Mouse (Mus musculus) frontal cortex, postnatal 10 days (tissue): ENCODE measurements around the gene Cpa5.

Experiments
- DNase-seq, 2 experiments: peaks; one replicate each; pipeline ENCODE4 v3.0.0; 2022; ENCODE audit warnings: low spot score in 2 of 2, mixed read lengths in 1 of 2

The Cpa5 gene

DNA sequence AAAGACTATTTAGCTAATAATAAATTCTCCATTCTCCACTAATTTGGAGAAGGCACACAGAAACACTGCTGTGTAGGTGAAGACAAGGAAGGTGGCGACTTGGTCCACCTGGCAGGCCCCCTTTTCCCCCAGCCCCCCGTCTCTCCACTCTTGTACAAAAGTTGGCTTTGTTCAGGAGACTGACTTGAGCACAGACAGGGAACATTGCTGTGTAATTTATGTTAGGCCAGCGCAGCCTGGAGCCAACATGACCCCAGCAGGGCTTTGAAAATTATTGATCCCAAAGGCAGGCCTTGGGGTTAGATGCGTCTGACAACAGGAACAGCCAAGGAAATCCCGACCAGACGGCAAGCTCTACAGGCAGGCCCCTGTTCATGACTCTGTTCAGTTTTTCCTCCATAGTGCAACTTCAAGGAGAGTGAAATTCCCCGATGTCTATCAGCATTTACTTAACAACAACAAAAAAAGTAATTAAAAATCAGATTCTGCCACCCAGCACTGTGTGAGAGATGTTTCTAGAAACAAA is 6.4 kb upstream of the Cpa5 start:
- DNase-seq, result no peak

DNA sequence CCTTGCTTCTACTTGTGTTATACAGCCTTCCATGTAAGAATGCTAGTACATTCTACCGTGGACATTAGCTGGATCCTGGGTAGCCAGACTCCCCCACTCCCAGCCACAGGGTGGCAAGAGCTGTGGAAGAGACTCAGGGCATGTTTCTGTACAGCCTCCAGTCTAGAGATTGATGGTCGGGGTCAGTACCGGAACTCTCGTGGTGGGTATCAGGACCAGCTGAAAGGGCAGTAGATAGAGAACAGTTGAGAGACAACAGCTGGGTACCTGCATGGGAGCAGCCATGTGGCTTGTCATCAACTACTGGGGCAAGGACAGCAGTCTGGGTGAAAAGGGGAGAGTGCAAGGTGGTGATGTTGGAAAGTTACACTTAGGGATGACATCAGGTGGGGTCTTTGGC is 5.7 kb upstream of the Cpa5 start:
- DNase-seq, result no peak

DNA sequence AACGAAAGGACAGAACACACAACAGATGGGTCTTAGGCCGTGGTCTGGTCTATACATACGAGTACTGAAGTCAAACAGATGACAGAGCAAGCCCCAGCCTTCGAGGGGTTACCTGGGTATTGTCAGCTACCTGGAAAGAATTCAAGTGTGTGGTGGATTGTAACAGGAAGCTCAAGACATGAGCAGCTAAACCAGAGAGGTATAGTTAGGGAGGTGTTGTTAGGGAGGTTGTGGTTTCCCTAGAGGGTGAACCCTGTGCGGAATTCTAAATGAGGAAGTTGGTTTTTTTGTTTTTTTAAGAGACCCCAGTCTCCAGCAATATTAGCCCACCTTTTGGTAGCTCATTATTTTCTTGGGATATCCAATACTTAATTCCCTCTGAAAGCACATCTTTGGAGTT is 5.1 kb upstream of the Cpa5 start:
- no peak for DNase-seq

- DNase-seq, result no peak
Observed at GRCm38 (mm10) chr6:30611212-30611611, 402 bp downstream of the Cpa5 start.

- DNase-seq, result no peak
Observed at GRCm38 (mm10) chr6:30614251-30614650, 3.4 kb downstream of the Cpa5 start.

DNA sequence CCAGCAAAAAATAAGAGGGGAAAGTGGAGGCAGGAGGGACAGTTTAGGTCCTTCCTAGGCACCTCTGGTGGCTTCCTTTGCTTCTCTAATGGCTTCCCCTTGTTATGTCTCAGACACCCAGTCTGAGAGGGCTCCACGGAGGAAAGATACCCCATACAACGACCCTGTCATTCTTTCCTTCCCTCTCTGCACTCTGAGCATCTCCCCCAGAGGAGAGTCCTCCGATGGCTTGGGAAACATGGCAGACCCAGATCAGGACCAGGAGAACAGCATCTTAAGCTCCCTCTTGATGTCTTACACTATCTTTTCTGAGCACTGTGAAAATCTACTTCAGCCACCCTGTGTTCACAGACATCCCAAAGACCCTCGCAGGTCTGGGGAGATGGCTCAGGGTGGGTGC is 4.9 kb downstream of the Cpa5 start:
- DNase-seq, result no peak

DNA sequence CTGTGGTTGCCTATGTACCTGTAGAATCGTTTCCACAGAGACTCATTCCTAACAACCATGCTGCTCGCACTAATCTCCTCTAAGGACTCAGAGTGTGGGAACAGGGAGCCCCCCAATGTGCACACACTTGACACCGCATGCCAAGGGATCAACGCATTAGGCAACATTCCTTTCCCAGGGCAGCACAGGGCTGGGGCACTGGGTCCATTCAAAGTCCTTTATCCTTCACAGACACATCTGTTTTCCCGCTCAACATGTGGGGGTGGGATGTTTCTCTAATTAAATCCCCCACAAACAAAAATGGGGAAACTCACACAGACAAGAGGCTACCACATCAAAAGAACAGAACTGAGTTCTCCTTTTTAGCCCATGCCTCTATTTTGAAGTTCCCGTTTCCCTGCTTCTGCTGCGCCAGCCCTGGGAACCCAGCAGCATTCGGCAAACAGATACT is 5.7 kb downstream of the Cpa5 start:
- no peak for DNase-seq

DNA sequence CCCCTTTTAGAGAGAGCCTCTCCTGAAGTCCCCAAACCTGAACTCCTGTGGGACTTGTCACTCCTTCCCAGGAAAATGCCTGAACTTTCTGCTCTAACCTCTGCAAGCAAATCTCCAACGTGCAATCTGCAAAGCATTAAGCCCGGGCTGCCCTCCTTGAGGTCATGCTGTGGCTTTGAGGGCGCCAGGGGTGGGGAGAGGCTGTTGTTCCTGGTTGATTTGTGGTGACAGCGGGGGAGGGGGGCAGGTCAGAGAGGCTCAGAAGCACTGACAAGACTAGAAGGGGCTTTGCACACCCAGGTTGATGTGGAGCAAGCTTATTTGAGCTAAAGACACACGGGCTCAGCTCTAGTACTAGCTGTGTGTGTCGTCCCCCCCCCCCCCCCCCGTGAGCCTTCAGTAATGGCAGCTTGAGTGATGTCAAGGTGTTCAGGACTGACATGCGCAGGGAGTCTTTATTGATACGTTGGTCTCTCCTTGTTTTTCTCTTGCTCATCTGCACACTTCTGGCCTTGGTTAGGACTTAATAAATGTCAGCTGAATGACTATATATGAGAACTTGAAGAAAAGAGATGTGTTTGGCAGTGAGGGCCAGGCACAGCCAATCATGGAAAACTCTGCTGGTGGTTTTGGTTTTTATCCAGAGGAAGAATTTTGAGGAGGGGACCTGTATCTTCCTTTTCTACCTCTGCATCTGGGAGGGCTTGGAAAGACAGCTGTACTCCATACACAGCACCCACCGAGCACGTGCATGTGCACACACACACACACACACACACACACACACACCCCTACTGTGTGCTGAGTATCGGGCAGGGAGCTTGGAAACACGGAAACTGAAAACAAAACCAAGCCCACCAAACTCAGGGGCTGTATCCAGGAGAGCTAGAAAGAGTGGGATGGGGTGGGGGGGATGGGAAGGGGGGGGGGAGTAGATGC is 6.5 kb downstream of the Cpa5 start:
- peak in 1 of 2 experiments; percentile 26 for DNase-seq

DNA sequence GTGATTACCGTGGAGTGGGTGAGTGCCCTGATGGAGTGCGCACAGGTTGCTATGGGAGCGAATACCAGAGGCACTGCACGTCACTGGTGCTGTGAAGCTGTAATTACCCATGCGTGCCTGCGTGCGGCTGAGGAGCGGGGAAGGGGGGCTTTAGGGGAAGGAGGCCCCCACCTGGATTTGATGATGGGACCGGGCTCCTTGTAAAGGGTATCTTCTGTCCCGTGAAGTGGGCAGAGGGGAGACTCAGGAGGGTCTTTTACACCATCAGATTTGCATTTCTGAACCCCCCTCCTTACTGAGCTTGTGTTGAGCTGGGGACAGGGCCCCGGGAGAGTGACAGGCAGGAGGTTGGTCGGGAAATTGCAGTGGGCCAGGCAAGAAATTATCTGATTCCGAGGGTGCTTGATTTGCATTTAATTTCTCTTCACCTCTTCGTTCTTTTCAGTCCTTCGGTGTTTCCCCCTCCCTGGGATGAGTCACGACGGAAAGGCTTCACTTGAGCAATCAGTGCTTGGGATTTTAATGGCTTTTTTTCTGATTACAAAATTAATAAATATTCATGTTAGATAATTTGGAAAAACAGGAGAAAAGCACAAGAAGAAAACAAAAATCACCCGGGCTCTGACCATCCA is 7.3 kb downstream of the Cpa5 start:
- DNase-seq, result peak; percentile 72 to 78

GRCm38 (mm10) chr6:30618735-30619134 is 7.9 kb downstream of the Cpa5 start:
- no peak for DNase-seq

DNA sequence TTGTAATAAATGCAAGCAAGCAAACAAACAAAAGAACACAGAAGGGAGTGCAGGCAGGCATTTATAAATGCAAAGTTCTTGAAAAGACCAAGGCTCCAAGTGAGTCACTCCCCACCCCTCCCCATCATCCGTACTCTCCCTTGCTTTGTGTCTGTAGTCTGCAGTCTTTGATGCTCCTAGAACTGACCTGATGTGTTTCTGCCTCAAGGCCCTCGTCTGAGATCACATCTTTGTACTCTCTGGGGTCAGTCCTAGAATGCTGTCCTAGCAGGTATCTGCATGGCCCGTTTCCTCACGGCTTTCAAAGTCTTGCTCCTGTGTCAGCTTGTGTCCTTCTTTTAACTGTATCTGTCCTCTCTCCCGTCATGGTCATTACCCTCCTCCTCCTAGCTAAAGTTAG is 8.8 kb downstream of the Cpa5 start:
- DNase-seq, result no peak

DNA sequence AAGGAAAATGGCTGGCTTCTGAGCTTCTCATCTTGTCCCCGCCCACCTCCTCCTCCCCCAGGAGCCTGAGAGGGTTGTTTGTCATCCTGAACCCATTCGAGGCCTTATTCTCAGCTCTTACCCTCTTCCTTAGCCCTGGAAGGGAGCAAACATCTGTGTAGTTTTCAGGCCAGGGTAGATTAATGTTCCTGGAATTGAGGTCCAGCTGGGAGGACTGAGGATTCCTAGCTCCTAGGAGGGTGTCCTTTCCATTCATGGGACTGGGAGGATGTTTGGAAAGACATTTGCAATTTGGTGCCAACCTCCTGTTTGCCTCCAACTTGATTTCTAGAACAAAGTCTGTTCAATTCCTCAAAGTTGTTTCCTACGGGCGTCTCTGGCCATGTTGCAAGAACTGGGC is 9.8 kb downstream of the Cpa5 start:
- DNase-seq, result no peak

GRCm38 (mm10) chr6:30620994-30621393 is 10.2 kb downstream of the Cpa5 start:
- DNase-seq, result no peak

DNA sequence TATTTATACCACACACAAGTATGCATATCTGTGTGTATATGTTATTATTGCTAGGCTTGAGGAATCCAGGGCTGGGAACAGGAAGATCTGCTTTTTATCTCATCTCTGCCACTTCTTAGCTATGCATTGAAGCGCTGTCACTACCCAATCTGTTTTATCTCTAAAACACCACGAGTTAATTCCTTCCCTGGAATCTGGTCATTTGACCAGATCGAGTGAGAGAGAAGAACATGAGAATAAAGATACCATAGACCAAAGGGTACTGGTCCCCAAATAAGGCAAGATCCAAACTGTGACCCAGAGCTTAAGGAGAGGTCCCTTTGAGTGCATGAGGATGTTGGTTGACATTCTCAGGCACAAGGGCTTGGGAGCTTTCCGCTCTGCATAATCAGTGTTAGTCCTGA is 11.2 kb downstream of the Cpa5 start:
- DNase-seq, result no peak

GRCm38 (mm10) chr6:30624763-30625162 is 14.0 kb downstream of the Cpa5 start:
- no peak for DNase-seq

DNA sequence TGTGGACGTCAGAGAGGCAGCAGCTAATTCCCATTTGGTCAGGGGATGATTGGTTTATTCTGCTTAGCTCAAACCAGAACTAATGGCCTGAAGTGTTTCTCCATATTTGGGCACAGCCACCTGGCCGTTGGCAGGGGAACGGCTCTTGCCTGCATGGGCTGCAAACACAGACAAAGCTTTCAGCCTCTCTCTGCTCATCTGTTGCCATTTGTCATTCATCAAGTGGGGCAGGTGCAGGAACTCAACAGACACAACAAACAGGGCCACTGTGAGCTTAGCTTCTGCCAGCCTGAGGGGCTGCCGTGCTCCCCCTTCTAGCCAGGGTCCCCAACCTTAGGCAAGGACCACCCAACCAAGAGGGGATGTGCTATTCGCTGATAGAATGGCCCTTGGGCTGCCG is 17.3 kb downstream of the Cpa5 start:
- DNase-seq, result no peak

GRCm38 (mm10) chr6:30629989-30630388 is 19.2 kb downstream of the Cpa5 start:
- DNase-seq, result no peak

GRCm38 (mm10) chr6:30635361-30635862 is 24.6 kb downstream of the Cpa5 start:
- DNase-seq, result no peak

- no peak for DNase-seq
Observed at GRCm38 (mm10) chr6:30636186-30636842, 25.5 kb downstream of the Cpa5 start.

DNA sequence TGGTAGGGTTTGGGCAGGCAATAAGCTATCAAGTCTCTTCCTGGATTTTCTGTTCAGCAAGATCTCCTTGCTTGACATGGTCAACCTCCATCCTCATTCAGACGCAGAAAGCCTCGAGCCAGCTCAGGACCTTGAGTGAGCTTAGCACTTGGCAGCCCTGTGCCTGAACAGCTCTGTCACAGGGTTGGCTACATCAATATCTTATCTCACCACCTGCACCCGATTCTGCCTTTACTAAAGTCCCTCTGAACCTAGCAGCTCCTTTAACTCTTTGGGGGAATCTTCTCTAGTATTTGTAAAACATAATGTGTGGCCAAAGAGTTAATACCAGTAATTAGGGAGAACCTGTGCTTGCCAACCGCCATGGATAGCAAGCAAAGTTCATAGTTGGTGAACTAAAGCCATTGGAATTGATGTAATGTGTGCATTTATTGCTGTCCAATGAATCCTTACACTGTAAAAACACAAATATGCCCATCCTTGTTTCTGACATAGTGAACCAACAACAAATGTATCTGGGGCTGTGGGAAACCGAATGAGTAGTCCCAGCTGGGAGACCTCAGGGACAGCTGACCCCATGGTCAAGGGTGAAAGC is 28.0 kb downstream of the Cpa5 start, which contains the start of gene Cpa1:
TSS of gene Cpa1 (plus strand) at position 545 of the 595 bp plus-strand sequence.
- no peak for DNase-seq

GRCm38 (mm10) chr6:30643694-30644460 is 33.1 kb downstream of the Cpa5 start:
- no peak for DNase-seq
